Mouse (Mus musculus) spleen, embryonic (tissue): ENCODE data around the gene Herc3.
"Not testable (repeated sequence)": the region's sequence is repeated elsewhere in the genome, so short reads cannot be mapped to it uniquely, and the experiment has no call there.

Experiments
- CTCF ChIA-PET: fragments of 350-600 bp; sonication (Branson Sonifier 250); formaldehyde crosslinking; loops from one replicate; lab custom pipeline; 2022; lab: Charles Lee

Gene Herc3

DNA sequence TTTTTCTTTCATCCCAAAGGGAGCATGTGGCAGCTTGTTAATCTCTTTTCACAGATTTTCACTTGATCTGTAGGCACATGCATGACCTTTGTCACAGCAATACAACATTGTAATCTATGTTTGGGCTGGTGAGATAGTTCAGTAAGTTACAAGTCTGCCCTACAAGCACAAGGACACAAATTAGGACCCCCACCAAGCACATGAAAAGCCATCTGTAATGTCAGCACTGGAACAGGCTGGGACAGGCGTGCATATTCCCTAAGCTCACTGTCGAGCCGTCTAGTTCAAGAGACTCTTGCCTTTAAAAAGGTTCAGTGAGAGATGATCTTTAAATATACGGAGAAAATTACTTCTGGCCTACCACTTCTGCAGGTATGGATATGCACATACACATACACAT, 28.3 kb downstream of the Herc3 start:
- CTCF ChIA-PET = no interaction called here

DNA sequence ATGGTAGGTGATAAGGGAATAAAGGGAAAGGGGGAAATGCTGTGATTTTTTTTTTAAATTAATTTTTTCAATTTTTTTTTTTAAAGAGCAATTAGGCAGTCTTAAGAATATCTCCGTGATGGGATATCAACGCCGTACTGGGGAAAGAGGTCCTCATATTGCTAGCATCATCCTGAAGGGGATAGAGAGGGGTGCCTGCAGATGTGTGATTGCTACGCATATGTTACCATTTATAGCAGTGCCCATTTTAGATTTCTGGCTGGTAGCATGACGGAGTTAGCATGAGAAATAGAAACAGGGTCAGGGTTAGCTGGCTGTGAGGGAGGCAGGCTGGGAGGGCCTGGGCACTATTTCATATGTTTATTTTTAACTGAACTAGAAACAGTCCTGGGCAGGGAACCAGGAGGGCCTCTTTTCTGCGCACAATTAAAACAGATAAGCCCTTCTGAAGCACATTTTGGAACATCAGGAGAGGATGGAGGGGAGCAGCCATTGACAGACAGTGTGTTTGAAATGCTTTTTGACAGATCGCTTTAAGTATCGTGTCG, 31.3 kb downstream of the Herc3 start:
- CTCF ChIA-PET = no interaction called here

DNA sequence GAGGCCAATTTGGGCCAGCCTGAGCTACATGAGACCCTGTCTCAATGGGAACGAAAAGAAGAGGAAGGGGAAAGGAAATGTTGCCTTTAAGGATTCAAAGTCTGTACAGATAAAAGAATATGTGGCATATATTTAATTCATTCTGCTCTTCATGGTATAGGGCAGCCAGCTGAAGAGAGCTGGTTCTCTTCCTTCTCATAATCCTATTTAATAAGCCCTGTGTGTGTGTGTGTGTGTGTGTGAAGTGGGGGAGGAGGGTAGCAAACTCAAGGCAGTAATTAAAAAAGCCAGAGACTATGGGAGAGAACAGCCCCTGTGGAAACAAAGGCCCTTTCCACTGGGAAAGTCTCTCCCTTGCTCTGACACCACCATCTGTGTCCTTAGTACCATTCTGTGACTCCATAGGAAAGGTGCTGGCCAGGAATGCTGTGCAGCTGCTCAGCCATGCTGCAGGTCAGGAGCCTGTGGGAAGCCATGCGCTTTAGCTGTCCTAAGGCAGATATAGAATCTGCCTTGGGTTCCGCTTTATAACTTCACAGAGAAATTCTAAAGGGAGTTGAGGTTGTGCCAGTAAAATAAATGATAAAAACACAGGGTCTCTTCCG, 32.5 kb downstream of the Herc3 start:
- CTCF ChIA-PET = no interaction called here

DNA sequence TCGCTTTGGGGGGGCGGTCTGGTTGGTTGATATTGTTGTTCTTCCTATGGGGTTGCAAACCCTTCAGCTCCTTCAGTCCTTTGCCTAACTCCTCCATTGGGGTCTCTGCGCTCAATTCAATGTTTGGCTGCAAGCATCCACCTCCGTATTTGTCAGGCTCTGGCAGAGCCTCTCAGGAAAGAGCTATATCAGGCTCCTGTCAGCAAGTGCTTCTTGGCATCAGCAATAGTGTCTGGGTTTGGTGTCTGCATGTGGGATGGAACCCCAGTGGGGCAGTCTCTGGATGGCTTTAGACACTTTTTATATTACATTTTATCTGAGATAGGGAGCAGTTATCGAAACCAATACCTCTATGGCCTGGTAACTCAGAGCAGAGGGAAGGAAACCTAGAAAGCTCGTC, 36.6 kb downstream of the Herc3 start:
- CTCF ChIA-PET = not testable (repeated sequence)

DNA sequence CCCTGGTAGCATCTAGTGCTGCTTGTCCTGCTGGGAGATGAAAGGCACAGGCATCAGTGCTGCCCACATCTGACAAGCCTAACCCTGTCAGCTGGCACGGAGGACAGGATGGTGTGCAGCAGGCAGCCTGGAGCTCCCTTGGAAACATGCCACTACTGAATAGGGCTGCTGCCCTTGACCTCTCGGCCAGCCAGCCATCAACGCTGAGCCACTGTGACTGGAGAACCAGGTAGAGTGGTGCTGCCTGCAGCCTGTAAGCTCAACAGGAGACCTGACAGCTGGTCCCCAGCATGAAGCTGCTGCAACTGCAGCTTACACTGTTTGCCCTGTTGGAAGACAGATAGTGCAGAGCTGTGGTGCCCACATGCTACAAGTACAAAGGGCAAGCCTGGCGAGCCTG, 48.3 kb downstream of the Herc3 start:
- CTCF ChIA-PET = no interaction called here

DNA sequence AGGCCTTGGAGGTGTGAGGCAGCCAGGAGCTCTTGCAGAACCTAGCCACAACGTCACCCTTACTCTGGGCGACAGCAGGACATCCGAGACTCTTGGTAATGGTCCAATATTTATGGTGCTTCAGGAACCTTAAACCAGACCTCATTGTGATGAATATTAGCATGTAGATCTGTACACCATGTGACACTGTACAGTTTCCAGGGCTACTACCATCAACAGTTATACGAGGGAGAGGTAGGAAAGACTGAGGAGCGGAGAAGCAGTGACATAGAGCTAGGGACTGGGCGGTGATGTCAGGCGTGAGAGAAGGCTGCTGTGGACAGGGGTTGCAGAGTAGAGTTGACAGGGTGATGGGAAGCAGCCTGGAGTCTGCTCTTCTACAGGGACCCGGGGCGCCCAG, 48.7 kb downstream of the Herc3 start:
- CTCF ChIA-PET = no interaction called here

DNA sequence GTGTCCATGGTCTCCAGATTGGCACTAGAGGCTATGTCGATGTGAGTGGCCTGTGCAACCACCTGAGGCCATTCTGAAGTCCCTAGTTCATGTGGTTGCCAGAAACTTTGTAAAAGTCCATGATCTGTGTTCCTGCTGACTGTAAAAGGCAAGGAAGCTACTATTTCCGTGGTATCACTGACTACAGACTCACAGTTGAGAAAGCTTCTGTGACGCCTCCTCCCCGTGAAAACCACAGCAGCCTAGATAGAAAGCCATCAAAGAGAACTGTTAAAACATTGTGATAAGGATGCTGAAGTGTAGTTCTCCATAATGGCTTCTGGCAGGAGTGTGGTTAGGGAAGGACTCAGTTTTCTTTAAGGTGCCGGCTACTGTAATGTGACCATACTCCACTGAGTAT, 49.6 kb downstream of the Herc3 start:
- CTCF ChIA-PET = no interaction called here

DNA sequence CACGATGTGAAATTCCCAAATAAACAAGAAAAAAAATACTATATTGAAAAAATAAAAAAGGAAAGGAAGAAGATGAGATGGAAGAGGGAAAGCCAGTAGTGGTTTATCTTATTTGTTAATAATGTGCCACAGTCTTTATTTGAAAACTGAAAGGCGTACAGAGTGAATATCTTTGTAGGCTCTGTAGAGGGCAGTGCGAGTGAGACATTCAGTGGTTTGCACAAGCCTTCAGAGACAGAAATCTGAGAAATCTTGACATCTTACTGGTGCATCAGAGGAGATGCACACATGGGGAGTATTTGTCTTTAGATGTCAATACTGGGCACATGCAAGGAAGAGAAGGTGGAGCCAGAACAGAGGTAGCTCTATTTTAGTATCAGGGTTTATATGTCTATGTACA, 50.1 kb downstream of the Herc3 start:
- CTCF ChIA-PET = no interaction called here

DNA sequence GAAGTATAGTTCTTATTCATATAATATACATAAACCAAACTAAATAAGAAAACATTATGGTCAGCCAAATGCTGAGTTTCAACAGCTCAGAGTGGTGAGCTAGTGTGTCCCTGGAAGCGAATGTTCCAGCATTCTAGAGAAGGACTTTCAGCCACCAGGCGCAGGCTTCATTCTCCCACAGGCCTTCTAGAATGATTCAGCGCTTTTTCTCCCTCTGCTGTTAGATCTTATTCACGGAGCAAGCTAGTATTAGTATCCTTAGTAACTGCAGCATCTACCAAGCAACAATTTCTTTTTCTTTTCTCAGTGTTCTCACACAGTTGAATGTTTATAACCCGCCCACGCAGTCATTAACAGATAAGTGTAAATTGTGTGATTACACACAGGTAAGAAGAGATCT, 51.0 kb downstream of the Herc3 start:
- CTCF ChIA-PET = no interaction called here

DNA sequence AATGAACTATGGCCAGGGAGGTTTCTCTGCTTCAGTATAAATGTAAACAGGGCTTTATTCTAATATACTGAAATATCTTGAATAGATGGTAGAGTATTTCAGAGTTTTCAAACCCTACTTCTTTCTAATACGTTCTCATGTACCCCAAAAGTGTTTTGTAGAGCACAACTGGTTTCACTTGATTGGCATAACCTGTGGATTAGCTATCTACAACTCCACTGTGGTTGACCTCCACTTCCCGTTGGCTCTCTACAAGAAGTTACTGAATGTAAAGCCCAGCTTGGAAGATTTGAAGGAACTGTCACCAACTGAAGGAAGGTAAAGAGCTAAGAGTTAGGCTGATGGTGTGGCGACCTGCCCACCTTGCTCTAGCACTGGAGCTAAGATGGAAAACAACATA, 58.7 kb downstream of the Herc3 start:
- CTCF ChIA-PET = interaction anchor here (0.6 kb wide), 1 partner anchor 307 kb away, joined by 5 read pairs; no protein-coding TSS in a partner anchor

DNA sequence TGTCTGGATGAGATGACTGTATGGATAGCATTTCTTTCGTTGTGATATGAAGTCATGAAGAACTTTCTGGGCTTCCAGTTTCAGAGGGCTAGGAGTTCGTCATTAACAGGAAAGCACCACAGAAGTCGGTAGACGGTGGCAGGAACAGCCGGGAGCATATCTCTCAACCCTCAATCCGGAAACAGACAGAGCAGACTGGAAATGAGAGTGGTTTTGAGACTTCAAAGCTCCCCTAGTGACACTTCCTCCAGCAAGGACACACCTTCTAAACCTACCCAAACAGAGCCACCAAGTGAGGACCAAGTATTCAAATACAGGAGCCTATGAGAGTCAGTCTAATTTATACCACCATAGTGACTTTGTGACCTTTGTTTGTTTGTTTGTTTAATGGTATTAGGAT, 62.0 kb downstream of the Herc3 start:
- CTCF ChIA-PET = no interaction called here

DNA sequence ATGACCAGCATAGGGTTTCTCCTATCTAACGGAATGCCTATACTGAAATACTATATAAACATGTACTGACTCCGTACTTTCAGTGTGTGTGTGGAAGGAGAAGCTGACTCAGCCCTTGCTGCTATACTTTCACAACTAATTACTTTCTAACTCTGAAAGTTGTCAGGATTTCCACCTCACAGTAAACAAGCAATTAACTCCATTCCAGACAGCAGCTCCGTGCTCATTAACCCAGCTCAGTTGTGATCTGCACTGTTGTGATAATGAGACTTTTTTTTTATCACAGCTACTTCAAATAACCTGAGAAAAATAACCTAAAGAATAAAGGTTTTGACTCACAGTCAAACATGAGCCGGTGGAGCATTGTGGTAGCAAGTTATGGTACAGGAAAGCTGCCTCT, 63.7 kb downstream of the Herc3 start:
- CTCF ChIA-PET = no interaction called here

DNA sequence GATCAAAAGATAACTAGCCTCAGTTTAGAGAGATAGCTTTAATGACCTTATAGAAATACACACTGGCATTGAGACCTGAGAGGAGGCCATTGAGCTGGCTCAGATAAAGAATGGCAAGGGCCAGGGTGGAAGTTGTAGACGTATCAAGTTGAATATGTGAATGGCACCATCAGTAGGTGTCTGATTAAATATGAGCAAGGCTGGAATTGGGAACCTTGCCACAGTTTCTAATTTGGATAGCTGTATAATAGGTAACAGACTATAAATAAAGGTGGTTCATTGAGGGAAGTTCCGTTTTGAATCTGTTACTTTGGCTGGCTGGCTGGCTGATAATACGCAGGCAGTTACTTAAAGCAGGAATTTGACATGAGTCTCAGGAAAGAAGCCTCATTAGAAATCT, 65.4 kb downstream of the Herc3 start:
- CTCF ChIA-PET = no interaction called here

DNA sequence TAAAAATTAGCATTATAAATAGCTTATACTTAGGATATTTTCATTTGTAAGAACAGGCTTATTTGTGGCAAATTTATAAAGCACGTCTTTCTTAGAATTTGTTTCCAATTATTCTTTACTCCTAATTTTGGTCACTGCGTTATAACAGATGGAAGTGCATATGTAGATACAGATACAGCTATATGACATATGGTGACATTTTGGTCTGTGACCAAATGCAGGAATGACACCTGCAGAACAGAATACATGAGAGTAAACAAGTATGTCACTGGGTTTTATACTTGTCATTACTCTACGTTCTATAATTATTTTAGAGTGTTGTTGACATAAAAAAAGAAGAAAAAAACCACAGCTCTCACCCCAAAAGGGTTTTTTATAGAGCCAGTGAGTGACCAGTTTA, 67.8 kb downstream of the Herc3 start:
- CTCF ChIA-PET = no interaction called here

DNA sequence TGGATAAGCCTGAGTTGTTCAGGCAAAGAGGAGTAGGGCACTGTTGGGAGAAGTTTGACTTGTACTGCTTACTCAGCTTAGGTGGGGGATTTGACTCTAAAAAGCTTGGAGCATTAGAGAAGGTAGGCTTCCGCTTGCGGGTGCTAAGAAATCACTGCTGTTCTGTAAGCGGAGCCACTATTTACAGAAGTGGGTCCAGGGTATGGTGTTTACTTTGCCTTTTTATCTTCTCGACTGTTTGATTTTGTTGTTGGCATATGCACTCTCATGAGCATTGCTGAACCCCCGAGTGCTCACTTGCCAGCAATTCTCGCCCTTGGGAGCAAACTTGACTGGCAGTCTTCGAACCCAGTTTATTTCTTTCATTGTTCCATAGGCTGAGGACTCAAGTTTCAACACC, 69.3 kb downstream of the Herc3 start:
- CTCF ChIA-PET = no interaction called here

DNA sequence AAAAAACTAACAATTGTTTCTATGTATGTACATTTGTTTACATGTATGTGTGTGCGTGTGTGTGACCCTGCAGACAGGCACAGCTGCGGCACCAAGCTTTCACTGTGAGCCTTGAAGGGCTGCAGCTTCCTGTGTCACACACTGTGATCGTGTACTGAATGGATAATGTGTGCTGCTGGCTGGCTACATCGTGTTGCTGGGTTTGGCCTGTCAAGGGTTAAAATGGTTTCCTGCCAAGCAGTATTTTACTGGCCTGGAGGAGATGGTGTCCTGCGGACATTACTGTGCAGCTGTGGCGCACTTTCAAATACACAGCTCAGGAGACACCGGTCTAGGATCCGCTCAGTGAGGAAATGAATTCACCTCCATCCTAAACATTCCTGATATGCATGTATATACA, 71.9 kb downstream of the Herc3 start:
- CTCF ChIA-PET = no interaction called here

DNA sequence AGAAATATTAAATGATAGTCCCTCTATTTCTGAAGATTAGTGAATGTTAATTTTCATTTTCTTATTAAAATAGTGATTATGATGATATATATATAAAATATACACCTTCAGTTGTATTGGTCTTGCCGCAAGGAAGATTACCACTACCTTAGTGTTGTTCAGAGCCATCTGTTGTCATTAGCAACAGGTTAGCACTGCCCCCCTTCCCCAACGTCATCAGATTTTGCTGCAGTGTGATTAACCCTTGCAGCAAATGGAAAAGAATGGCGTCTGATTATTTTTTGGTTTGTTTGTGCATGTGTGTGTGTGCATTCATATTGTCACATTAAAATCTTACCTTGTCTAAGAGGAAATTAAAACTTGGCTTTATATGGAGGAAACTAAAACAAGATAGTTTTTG, 73.3 kb downstream of the Herc3 start:
- CTCF ChIA-PET = no interaction called here

DNA sequence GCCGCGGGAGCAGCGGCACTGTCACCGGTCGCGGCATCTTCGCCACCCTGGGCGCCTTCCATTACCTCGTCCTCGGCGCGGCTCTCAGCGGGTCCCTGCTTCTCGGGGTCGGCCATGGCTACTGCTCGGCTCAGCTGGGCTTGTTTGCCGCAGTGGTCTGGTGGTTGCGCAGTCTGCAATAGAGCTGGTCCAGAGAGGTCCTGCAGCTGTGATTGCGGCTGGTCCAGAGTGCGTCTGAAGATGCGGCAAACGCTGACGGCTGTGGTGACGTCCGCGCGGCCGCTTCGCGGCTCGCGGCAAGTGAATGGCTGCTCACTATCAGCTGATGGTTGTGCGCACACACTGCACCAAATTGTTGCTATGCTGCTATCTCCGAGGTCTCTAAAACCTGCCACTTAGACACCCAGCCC, 75.6 kb downstream of the Herc3 start, which contains the start of gene Nap1l5:
Gene Nap1l5 (minus strand): TSS at position 225 of the 410 bp plus-strand sequence.
- CTCF ChIA-PET = no interaction called here

DNA sequence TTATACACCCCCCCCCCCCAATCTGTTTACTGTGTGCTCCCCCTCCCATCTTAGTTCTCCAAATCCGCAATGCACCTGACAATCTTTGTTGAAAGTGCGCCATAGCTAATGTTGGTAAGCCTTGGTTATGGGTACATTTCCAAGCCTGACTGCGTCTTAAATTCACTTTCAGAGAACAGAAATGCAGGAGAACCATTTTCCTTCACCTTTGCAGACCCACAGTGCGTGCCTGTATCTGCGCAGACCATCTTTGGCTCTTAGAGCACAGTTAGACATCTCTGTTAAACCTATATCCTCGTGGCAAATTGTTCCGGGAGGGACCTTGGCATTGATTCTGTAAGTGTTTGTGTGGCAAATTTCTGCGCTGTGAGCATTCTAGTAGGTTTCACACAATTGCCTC, 76.1 kb downstream of the Herc3 start:
- CTCF ChIA-PET = no interaction called here

DNA sequence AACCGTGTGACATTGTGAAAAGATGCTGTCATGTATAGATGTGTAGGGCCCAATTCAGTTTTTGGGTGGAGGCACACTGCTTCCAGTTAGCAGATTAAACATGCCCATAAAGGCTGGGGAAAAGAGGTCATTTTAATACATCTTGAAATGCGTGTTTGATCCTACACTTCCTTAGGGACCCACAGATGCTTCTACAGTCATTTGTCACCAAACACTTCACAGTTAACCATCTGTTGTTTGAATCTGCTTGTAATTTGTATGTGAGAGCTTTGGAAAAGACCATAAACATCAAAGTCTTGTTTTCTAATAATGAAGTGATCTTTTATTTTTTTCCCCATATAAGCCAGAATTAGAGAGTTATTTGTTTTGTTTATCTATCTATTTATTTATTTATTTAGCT, 76.5 kb downstream of the Herc3 start:
- CTCF ChIA-PET = no interaction called here

DNA sequence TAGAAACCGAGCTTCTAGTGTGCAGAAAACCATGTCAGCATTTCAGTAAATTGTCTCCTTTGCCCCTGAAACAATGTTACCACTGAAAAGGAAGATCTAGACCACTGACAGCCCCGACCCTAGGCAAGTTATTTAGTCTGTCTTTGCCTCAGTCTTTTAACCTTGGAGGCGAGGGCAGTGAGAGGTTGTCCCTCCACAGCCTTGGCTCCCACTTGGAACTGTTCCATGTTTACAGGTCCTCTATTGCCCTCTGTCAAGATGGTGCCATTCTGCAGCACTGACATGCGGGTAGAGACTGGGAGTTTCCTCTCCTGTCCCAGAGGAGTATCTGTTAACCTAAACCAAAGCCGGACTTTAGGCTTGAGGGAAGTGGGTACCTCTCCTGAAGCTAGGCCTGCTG, 81.6 kb downstream of the Herc3 start:
- CTCF ChIA-PET = no interaction called here

DNA sequence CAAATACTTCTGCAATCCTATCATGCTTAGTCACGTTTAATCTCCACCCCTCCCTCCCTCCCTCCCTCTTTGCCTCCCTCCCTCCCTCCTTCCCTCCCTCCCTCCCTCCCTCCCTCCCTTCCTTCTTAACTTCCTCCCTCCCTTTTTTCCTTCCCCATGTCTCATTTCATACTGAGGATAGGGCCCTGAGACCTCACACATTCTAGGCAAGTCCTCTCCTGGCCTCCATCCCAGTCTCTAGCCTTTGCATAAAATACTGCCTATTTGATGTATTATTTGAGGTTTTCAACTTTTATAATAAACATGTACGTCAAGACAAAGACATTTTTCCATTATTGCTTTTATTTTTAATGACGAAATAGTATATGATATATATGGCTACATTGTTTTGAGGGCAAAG, 82.3 kb downstream of the Herc3 start:
- CTCF ChIA-PET = no interaction called here

DNA sequence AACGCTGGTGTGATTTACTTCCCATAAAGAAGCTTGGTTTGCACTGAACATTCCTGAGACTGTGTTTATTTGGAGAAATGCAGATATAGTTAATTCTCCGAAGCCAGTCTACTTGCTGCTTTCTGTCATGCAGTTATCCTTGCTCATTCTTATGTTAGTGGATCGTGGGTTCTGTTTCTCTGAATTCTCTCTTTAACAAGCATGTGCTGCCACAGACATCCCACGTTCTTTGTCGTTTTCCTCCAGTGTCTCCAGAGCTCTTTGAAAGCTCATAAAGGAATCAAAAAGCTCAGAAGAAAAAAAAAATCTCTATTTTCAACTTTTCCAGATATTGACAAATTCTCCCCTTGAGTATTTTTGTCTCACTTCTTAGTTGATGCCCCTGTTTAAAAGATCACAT, 82.7 kb downstream of the Herc3 start:
- CTCF ChIA-PET = no interaction called here

DNA sequence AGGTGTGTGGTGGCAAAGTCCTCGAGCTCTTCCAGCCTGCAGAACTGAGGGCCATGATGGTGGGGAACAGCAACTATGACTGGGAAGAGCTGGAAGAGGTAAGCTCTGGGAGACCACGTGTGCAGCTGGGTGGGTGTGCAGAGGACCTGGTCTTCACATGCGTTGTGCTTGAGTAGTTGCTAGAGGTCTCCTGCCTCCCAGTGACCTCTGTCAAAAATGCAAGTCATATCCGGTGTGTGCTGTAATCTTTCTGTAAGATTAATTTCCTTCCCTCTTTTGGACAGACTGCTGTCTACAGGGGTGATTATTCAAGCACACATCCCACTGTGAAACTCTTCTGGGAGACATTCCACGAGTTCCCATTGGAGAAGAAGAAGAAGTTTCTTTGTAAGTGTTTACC, 85.2 kb downstream of the Herc3 start:
- CTCF ChIA-PET = no interaction called here
